8 mouse cellular contexts compared by ENCODE assay signal in the genomic region with DNA sequence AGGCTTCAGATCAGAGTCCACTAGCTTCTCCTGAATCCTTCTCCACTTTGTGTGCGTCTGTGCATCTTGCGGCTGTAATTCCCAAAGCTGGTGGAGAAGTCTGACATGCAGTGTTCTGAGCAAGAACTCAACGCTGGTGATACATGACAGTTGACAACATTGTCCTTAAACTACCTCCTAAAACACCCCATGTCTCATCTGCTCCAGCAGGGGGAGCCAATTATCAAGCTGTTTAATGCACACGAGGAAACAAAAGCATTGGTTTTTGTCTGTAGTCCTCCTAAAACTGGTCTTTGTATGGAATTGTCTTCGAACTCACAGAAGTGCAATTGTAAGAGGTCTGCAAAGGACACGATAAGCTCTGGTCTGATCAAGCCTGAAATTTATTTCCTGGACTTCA. TPM values are rescaled to one million over a fixed set of nuclear protein-coding genes. Genes with fewer than 3 reads are reported as not detected.
DNase-seq lines count a peak whose midpoint lies in the region; ATAC-seq lines count a peak whose summit lies in the region.

No protein-coding gene starts in this region.

- H3K9me3 ChIP-seq in kidney, embryonic 16.5 days (ENCODE audit: low read length) = no peaks in the 10 kb centered on the region

- H3K4me1 ChIP-seq in kidney, embryonic 16.5 days (ENCODE audit: insufficient read depth, low read length) = no peaks in the 10 kb centered on the region

- H3K9ac ChIP-seq in kidney, embryonic 16.5 days (replicated peaks; ENCODE audit: low read length) = no peak overlapping the region

- H3K27ac ChIP-seq in kidney, embryonic 16.5 days (ENCODE audit: low read length) = no peak overlapping the region

- 41% methylated on average over 6 of the region's 6 CpGs for WGBS in kidney, embryonic 16.5 days

- H3K27me3 ChIP-seq in kidney, embryonic 16.5 days (ENCODE audit: insufficient read depth, low read length) = no peaks in the 10 kb centered on the region
- no peaks in the 10 kb centered on the region for H3K27me3 ChIP-seq in splenic B cell, adult 2 months (ENCODE audit: control insufficient read depth, insufficient read depth, low read length, poor library complexity, severe bottlenecking)

- no peak overlapping the region for H3K4me3 ChIP-seq in kidney, embryonic 16.5 days (ENCODE audit: low read length)

- DNase-seq in kidney, adult 18-20 months = peak; percentile 65
- peak; percentile 45 for DNase-seq in Muller cell, postnatal 12 days (ENCODE audit: inconsistent ontology term)
- peak; percentile 67 to 68 for DNase-seq in cerebellum, postnatal 14 days
- DNase-seq in heart, adult 9 months (ENCODE audit: low spot score in 2 of 2) = peak; percentile 43 to 75
- DNase-seq in layer of hippocampus, adult 18-20 months (ENCODE audit: low spot score in 2 of 2) = peak; percentile 36 to 85
- DNase-seq in splenic B cell, adult 2 months (ENCODE audit: low read depth, low spot score) = peak; percentile 74

- H3K4me2 ChIP-seq in kidney, embryonic 16.5 days (replicated peaks; ENCODE audit: low read depth, low read length) = no peak overlapping the region

- ATAC-seq in kidney, embryonic 16.5 days (ENCODE audit: low FRiP score, low TSS enrichment) = no peak
- peak; percentile 74 for ATAC-seq in megakaryocyte, adult 5-6 weeks (ENCODE audit: poor library complexity, severe bottlenecking)

- H3K36me3 ChIP-seq in kidney, embryonic 16.5 days (ENCODE audit: insufficient read depth, low read length) = no peaks in the 10 kb centered on the region
- no peaks in the 10 kb centered on the region for H3K36me3 ChIP-seq in splenic B cell, adult 2 months (ENCODE audit: control insufficient read depth, insufficient read depth, low read length, poor library complexity, severe bottlenecking)

RNA-seq across cellular contexts. Expression of gene Lmod3, which starts 1.6 kb away (rescaled TPM):
- polyA plus RNA-seq in kidney, embryonic 16.5 days (2015; fragmentation: Nextera tagmentation; extraction: Ambion mirVana) = 0.15 and 0.52 TPM in 2 replicates
- not detected for total RNA-seq in layer of hippocampus, adult 18-20 months (2021)
- total RNA-seq in megakaryocyte, adult 5-6 weeks (2015) = not detected in 2 replicates
- total RNA-seq in megakaryocyte, adult 5-6 weeks (2017) = not detected in 2 replicates

RNA-seq across cellular contexts. Expression of gene Arl6ip5, which starts 40.5 kb away (rescaled TPM):
- polyA plus RNA-seq in kidney, embryonic 16.5 days (2015; fragmentation: Nextera tagmentation; extraction: Ambion mirVana) = 72.1 and 77.2 TPM in 2 replicates
- total RNA-seq in layer of hippocampus, adult 18-20 months (2021) = 100 to 1,000 TPM; 179 to 187 TPM
- total RNA-seq in megakaryocyte, adult 5-6 weeks (2015) = 90.2 and 109 TPM in 2 replicates
- total RNA-seq in megakaryocyte, adult 5-6 weeks (2017) = 98.0 and 125 TPM in 2 replicates

RNA-seq across cellular contexts. Expression of gene Uba3, which starts 45.5 kb away (rescaled TPM):
- 72.6 and 76.3 TPM in 2 replicates for polyA plus RNA-seq in kidney, embryonic 16.5 days (2015; fragmentation: Nextera tagmentation; extraction: Ambion mirVana)
- 10 to 100 TPM; 70.9 to 73.7 TPM for total RNA-seq in layer of hippocampus, adult 18-20 months (2021)
- total RNA-seq in megakaryocyte, adult 5-6 weeks (2015) = 52.0 and 52.9 TPM in 2 replicates
- total RNA-seq in megakaryocyte, adult 5-6 weeks (2017) = 57.5 and 64.0 TPM in 2 replicates
